Mouse (Mus musculus): ENCODE measurements at regions not wholly inside any gene's neighbourhood (a gene's known extent, or its start where the extent isn't known, plus 50 kb on each side); places are given as distances from the start of the nearest gene placed in this dataset.

- TF ChIP-seq CTCF (IDR thresholded peaks at IDR 0.05; ENCODE audit: borderline replicate concordance, insufficient read depth, low read depth, low read length) (no peak), POLR2A (IDR thresholded peaks at IDR 0.05; ENCODE audit: borderline replicate concordance, insufficient read depth, low read length) (no peak)
Observed at GRCm38 (mm10) chr8:26888050-26888449, 89.1 kb upstream of the Zfp703 start.

Data from cerebellum, adult 2 months (tissue).